Mouse (Mus musculus) liver, adult 2 months (tissue): ENCODE results near the gene Pip4k2a.

Experiments
- CTCF ChIP-seq: fragments of 200-500 bp; IDR thresholded peaks from 2 replicates; pipeline ENCODE4 v1.5.1; 2011; ENCODE audit warnings: low read depth, low read length, control low read depth
- POLR2A ChIP-seq: fragments of 200-500 bp; IDR thresholded peaks from 2 replicates; pipeline ENCODE4 v1.6.1; 2011; ENCODE audit warnings: low read length, control low read depth; ENCODE audit not compliant: insufficient read depth; ENCODE audit errors: extremely low read depth

DNA sequence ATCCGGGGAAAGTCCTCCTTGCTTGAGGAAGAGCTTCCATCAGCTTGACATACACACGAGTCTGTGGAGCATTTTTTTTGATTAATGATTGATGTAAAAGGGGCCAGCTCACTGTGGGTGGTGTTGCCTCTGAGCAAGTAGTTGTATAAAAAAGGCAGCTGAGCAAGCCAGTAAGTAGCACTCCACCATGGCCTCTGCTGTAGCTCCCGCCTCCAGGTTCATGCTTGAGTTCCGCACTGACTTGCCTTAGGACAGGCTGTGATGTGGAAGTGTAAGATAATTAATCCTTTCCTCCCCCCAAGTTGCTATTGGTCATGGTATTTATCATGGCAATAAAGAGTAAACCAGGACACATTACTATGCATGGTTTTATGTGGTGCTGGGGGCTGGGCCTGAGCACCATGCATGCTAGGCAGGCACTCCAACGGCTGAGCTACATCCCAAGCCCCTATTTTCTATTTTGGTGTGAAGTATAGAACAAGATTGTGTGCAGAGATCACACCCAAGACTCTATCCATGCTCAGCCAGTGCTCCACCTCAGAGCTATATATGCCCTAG is 78.0 kb downstream of the Pip4k2a start:
- TF ChIP-seq POLR2A (no peak), CTCF (no peak)
